ENCODE assay signal across 10 mouse cellular contexts in the genomic region with DNA sequence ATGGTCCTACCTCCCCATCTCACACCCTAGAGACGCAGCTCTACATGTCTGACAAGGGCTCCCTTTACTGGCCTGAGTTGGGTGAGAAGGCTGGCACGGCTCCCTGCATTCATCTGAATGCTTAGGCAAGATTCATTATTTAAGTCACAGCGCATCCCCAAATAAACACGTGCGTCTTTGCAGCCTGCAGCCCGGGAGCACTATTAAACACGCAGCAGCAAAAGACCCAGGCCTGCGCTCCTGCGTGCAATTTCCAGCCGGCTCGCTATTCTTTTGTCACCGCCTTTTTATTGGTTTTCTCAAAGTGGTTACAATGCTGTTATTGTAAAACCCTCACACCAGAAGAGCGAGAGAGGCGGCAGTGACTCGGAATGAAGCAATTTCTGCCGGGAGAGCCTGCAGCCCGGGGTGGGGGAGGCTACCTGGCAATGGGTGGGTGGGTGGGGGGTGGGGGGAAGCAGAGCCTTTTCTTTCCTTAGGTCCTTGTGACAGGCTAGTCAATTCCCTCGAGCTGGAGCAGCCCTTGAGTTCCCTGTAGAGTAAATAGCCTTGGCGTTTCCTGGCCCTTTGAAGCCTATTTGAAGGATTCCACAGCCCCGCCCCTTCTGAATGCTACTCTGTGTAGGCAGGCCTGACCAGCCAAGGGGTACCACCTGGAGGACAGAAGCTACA.
DNase-seq lines count a peak whose midpoint lies in the region; ATAC-seq and TF ChIP-seq lines count a peak whose summit lies in the region.
"Had no signal": no experiment of that assay in that cellular context is flagged by ENCODE, and none has a peak within 500 bp of the region (broad histone marks: within the 10 kb centered on the region; RNA-seq: fewer than 3 reads in every experiment).

No protein-coding gene starts in this region.

- H3K27me3 ChIP-seq in heart, embryonic 11.5 days (ENCODE audit: control insufficient read depth, insufficient read depth, low read length), result no peaks in the 10 kb centered on the region; the same call in 1 of the 2 replicates
- peaks cover 98% of the 10 kb centered on the region for H3K27me3 ChIP-seq in limb, embryonic 10.5 days (ENCODE audit: low read depth, poor library complexity, severe bottlenecking)
- no peaks in the 10 kb centered on the region for H3K27me3 ChIP-seq in stomach, postnatal 0 days (ENCODE audit: control insufficient read depth, insufficient read depth, low read length)

- intact Hi-C loops in heart, postnatal 25 days (cut with DNase I), result no loop called here

- TF ChIP-seq CTCF in stomach, postnatal 0 days (IDR thresholded peaks at IDR 0.05; ENCODE audit: low read depth), result no peak

- H3K4me1 ChIP-seq in heart, embryonic 11.5 days (ENCODE audit: control insufficient read depth, insufficient read depth, low read length), result no peaks in the 10 kb centered on the region
- peaks cover 23% of the 10 kb centered on the region for H3K4me1 ChIP-seq in limb, embryonic 10.5 days
- H3K4me1 ChIP-seq in stomach, postnatal 0 days (replicated peaks; ENCODE audit: control insufficient read depth, insufficient read depth), result no peaks in the 10 kb centered on the region

- no peak for ATAC-seq in heart, embryonic 11.5 days (replicated peaks; ENCODE audit: insufficient number of reproducible peaks, low FRiP score, low TSS enrichment)
- no peak for ATAC-seq in stomach, postnatal 0 days (ENCODE audit: low FRiP score, low TSS enrichment)
- no peak for ATAC-seq in monocyte, adult 5-6 weeks (replicated peaks; ENCODE audit: insufficient number of reproducible peaks, low FRiP score, low TSS enrichment, poor library complexity, severe bottlenecking)

- no peak for DNase-seq in heart, postnatal 25 days (ENCODE audit: low spot score)
- peak; percentile 36 to 38 for DNase-seq in right cerebral cortex, postnatal 10 days (ENCODE audit: low spot score in 2 of 2)
- DNase-seq in right cerebral cortex, postnatal 36 days (ENCODE audit: low spot score in 2 of 2), result no peak
- no peak for DNase-seq in limb, embryonic 10.5 days (ENCODE audit: low spot score)
- peak; percentile 24 for DNase-seq in stomach, postnatal 0 days (ENCODE audit: low spot score)
- no peak for DNase-seq in testis, postnatal 10 days (ENCODE audit: low spot score)
- DNase-seq: cerebellum, adult 2 months; thymus, postnatal 25 days had no signal

- TF ChIP-seq EP300 in stomach, postnatal 0 days (optimal IDR thresholded peaks at IDR 0.05), result no peak

- no peak overlapping the region for H3K27ac ChIP-seq in heart, embryonic 11.5 days (ENCODE audit: low read depth, low read length)
- 0 out of 2 replicates have a peak overlapping the region, but pooled peaks have one; percentile 36 for H3K27ac ChIP-seq in limb, embryonic 10.5 days
- no peak overlapping the region for H3K27ac ChIP-seq in stomach, postnatal 0 days (replicated peaks)

- no peak overlapping the region for H3K4me3 ChIP-seq in heart, embryonic 11.5 days (ENCODE audit: low read depth, low read length)
- H3K4me3 ChIP-seq in limb, embryonic 10.5 days, result peak overlapping the region; percentile 26
- no peak overlapping the region for H3K4me3 ChIP-seq in stomach, postnatal 0 days (ENCODE audit: low read depth, low read length)

- WGBS in heart, embryonic 11.5 days (ENCODE audit: insufficient replicate concordance), result 17% methylated on average over 20 of the region's 20 CpGs
- 19% methylated on average over 20 of the region's 20 CpGs for WGBS in limb, embryonic 10.5 days
- WGBS in stomach, postnatal 0 days, result 30% methylated on average over 20 of the region's 20 CpGs

- H3K9me3 ChIP-seq in heart, embryonic 11.5 days (replicated peaks; ENCODE audit: control insufficient read depth, low read length), result no peaks in the 10 kb centered on the region
- no peaks in the 10 kb centered on the region for H3K9me3 ChIP-seq in limb, embryonic 10.5 days (replicated peaks)
- H3K9me3 ChIP-seq in stomach, postnatal 0 days (ENCODE audit: control insufficient read depth, low read length), result no peaks in the 10 kb centered on the region

- no peaks in the 10 kb centered on the region for H3K36me3 ChIP-seq in heart, embryonic 11.5 days (ENCODE audit: control insufficient read depth, insufficient read depth, low read length)
- H3K36me3 ChIP-seq in limb, embryonic 10.5 days, result no peaks in the 10 kb centered on the region
- no peaks in the 10 kb centered on the region for H3K36me3 ChIP-seq in stomach, postnatal 0 days (ENCODE audit: control insufficient read depth, insufficient read depth, low read length)

- no peak overlapping the region for H3K9ac ChIP-seq in heart, embryonic 11.5 days (ENCODE audit: low read depth, low read length)
- no peak overlapping the region for H3K9ac ChIP-seq in stomach, postnatal 0 days (ENCODE audit: low read length)

- peak overlapping the region; percentile 43 for H3K4me2 ChIP-seq in heart, embryonic 11.5 days
- no peak overlapping the region for H3K4me2 ChIP-seq in stomach, postnatal 0 days (replicated peaks; ENCODE audit: low read depth)

Comparison
In these comparisons a context has a peak if more than half of its experiments do, and no peak if none do; other contexts are left out.
1. DNase-seq: peak in right cerebral cortex, postnatal 10 days (2 of 2) and stomach, postnatal 0 days (single experiment); none in heart, postnatal 25 days (single experiment), right cerebral cortex, postnatal 36 days (0 of 2), limb, embryonic 10.5 days (single experiment) and testis, postnatal 10 days (single experiment).